Mouse (Mus musculus): ENCODE results near the gene Tbc1d15.
"Not testable (repeated sequence)": the region's sequence is repeated elsewhere in the genome, so short reads cannot be mapped to it uniquely, and the experiment has no call there.

Tbc1d15 gene

DNA sequence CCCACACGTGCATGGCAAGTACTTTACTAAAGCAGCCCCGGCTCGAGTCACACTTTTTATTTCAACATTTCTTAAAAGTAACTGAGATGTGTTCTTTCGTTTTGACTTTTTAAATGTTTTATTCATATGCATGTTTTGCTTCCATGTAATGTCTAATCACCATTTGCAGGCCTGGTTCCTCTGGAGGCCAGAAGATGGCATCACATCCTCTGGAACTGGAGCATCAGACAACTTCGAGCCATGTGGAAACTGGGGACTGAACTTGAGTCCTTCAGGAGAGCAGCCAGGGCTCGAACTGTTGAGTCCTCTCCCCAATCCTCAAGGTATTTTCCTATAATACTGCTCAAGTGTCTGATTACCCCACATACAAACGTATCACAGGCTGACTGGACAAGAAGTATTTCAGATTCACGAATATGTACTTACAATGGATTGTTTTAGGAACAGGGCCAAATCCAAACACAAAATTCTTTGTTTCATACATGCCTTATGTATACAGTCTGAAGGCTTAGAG is 10.1 kb downstream of the Tbc1d15 start:
- DNase-seq = peak in 1 of 2 experiments; percentile 21

GRCm38 (mm10) chr10:115237931-115238330 is 13.3 kb downstream of the Tbc1d15 start:
- no peak for DNase-seq

DNA sequence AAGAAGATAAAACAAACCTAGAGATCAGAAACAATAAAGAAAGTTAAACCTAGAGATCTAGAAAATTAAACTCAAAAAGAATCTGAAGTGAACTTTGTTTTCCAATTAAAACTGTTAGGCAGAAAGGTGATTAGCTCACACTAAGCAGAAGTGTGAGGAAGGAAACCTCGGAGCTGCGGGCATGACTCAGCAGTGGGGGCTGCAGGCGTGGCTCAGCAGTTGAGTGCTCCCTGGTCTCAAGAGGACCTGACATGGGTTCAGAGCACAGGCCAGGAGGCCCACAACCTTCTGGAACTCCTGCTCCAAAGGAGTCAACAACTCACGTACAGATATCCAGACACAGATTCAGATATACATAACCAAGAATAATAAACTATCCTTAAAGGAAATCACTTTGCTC is 14.5 kb downstream of the Tbc1d15 start:
- no peak for DNase-seq

GRCm38 (mm10) chr10:115235501-115235900 is 15.8 kb downstream of the Tbc1d15 start:
- DNase-seq = no peak

DNA sequence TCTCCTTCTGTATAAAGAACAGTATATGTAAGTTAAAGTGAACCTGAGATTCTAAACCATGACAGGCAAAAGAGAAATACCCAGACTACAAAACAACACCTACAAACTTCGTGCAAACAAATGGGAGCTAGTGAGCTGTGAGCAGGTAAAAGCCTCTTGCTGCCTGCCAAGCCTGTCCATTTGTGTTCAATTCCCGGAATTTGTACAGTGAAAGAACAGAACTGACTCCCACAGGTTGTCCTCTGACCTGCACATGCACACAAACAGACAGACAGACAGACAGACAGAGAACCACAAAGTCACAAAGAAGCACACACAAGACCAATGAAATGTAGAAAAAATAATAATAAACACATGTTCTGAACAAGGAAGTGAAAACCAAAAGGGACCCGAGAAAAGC is 17.5 kb downstream of the Tbc1d15 start:
- no peak for DNase-seq

GRCm38 (mm10) chr10:115232513-115232912 is 18.8 kb downstream of the Tbc1d15 start:
- DNase-seq = no peak

GRCm38 (mm10) chr10:115229023-115229422 is 22.2 kb downstream of the Tbc1d15 start:
- no peak for DNase-seq

DNA sequence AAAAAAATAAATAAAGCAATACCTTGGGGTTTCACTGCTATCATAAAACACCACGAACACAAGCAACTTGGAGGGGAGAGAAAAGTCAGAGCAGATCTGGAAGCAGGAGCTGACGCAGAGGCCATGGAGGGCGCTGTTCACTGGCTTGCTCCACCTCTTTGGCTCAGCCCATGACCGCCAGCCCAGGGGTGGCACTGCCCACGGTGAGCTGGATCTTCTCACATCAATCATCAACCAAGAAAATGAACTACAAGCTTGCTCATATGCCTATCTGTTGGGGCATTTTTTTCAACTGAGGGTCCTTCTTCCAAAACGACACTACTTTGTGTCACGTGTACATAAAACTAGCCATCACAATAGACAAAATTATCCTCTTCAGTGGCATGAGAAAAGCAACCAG is 24.7 kb downstream of the Tbc1d15 start:
- peak; percentile 47 to 72 for DNase-seq

DNA sequence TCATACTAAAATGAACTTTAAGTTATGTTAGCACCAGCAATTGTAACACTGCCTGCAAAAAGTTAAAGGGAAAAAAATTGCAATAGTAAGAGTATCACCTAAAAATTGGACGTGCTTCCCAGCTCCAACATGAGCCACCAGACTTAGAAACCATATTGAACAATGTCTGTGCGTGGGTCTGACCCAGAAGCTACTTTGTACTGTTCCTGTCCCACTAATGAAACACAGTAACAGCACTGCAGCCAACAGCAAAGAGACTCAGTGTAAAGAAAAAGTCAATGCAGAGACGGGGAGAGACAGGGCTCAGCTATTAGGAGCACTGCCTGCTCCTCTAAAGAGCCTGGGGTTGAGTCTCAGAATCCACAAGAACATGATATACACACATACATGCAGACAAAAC is 27.4 kb downstream of the Tbc1d15 start:
- no peak for DNase-seq

- no peak for DNase-seq
Observed at GRCm38 (mm10) chr10:115212916-115213580, 38.2 kb downstream of the Tbc1d15 start.

- no peak for DNase-seq
Observed at GRCm38 (mm10) chr10:115205825-115206224, 45.4 kb downstream of the Tbc1d15 start.

DNA sequence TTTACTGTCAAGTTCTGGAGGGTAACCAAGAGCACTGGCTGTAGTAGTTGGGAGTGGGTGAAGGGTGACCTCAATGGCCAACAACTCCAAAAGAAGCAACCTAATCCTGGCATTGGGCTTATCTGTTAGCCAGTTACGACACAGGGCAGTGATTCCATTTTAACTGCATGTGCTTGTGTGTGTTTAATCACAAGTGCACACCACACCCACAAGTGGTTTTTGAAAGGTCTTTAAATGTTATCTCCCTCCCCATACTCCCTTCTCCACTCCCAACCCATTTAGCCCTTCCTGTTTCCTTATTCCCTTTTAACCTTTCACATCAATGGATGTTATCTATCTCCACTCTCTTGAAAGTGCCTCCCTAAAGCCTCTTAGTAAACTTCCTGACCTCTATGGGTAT is 46.0 kb downstream of the Tbc1d15 start:
- DNase-seq = no peak

- no peak for DNase-seq
Observed at GRCm38 (mm10) chr10:115191214-115191613, 60.1 kb downstream of the Tbc1d15 start.

- no peak for DNase-seq
Observed at GRCm38 (mm10) chr10:115187390-115187789, 63.9 kb downstream of the Tbc1d15 start.

- DNase-seq = peak; percentile 47 to 83
Observed at GRCm38 (mm10) chr10:115184697-115185096, 66.6 kb downstream of the Tbc1d15 start, which contains the start of gene Tph2. Tph2 (minus strand) TSS chr10:115185022.

DNA sequence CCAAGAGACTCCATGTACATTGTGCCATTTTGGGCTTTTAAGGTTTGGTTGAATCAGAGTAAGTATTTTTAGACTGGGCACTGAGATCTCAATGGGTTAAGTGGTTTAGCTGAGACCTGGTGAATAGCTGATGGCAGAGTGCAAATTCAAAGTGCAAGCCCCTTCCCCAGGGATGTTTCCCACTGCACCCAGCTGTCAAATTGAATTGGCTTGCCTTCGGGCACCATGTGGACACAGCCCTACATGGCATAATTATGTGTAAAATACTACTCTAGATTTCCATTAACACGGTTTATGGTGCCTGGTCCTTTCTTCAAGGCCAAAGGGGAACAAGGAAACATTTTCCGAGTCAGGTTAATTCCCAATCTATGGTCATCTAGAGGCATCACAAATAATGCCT is 70.2 kb downstream of the Tbc1d15 start:
- DNase-seq = no peak

DNA sequence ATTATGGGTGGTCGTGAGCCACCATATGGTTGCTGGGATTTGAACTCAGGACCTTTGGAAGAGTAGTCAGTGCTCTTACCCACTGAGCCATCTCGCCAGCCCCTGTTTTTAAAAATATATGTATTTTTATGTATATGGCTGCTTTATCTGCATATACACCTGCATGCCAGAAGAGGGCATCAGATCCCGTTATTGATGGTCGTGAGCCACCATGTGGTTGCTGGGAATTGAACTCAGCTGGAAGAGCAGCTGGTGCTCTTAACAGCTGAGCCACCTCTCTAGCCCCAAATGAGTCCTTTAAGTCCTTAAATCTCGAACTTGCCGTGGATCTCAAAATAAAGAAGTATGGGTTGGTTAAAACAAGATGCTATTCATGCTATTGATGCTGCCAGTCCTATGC is 73.2 kb downstream of the Tbc1d15 start:
- not testable (repeated sequence) for DNase-seq

DNA sequence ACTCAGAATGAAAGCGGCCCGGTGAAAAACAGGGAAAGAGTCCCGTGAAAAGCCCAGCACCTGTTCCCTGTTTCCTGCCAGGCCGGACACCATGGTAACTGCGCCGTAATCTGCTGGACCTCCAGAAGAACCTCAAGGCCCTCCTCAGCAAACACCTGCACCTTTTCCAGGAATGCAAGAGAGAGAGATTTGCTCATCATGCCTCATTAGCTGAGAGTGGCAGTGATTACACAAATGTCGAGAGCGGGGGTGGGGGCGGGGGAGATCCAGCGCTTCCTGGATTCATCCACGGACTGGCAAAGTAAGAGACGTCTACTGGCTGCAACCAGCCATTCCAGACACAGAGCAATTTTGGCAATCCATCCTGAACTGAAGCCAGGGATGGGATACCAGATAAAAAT is 75.7 kb downstream of the Tbc1d15 start:
- no peak for DNase-seq

DNA sequence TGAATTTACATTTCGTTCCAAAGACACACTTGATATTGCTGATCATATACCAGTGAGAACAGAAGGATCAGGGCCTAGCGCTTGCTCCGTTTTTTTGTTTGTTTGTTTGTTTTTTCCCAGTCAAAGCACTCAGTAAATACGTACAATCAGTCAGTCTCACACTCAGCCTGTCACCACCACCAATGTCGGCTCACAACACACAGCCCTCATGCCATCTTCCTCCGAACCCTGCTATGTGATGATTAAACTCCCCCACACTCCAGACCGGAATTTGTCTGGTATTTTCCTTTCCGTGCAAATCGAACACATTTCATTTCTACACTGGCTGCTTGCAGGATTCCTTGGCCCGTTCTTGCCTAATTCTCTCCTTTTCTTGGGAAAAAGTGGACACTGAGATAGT is 77.9 kb downstream of the Tbc1d15 start:
- DNase-seq = no peak

DNA sequence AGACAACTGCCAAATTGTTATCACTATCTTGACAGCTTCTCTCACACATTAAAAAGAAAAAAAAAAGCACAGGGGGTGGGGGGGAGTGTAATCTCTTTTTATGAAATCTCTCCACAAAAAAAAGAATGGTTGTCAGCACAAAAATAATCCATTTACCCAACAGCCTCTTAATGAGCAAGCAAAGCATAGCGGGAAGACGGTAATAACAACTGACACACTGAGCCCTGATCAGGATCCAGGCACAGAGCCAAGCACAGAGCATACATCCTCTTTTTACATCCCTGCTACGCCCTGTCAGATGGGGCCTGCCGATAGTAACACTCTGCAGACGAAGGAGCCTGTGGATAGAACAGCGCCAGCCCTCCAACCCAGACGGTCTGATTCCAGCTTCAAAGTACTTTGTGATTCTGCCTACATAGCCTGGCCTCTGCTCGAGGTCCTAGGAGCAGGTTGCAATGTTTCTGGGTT is 79.9 kb downstream of the Tbc1d15 start:
- peak in 1 of 2 experiments; percentile 1 for DNase-seq

- DNase-seq = no peak
Observed at GRCm38 (mm10) chr10:115170496-115171350, 80.5 kb downstream of the Tbc1d15 start.

GRCm38 (mm10) chr10:115169410-115169809 is 81.9 kb downstream of the Tbc1d15 start:
- no peak for DNase-seq

DNA sequence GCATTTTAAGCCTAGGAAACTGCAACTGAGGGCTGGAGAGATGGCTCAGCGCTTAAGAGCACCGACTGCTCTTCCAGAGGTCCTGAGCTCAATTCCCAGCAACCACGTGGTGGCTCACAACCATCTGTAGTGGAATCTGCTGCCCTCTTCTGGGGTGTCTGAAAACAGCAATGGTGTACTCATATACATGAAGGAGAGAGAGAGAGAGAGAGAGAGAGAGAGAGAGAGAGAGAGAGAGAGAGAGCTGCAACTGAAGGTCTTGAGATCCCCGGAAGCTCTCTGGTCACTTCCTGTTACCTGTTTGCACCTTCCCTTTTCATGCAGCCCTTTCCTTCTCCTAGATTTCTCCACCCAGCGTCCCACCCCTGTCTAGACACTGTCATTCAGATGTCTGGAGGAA is 91.0 kb downstream of the Tbc1d15 start:
- peak in 1 of 2 experiments; percentile 5 for DNase-seq

All from kidney, postnatal 36 days (tissue).